Mouse (Mus musculus) v-Abl transformed pro-B cells (cell line): ENCODE data around the gene Fmnl1.
"Not testable (repeated sequence)": the region's sequence is repeated elsewhere in the genome, so short reads cannot be mapped to it uniquely, and the experiment has no call there.

Source experiments
- in situ Hi-C, 2 experiments: fragments of 400-800 bp; cut with MboI; formaldehyde crosslinking; loops; one replicate each; pipeline ENCODE4 v1.15.1; 2025; ENCODE audit not compliant: unreplicated experiment in 2 of 2

Fmnl1 gene

DNA sequence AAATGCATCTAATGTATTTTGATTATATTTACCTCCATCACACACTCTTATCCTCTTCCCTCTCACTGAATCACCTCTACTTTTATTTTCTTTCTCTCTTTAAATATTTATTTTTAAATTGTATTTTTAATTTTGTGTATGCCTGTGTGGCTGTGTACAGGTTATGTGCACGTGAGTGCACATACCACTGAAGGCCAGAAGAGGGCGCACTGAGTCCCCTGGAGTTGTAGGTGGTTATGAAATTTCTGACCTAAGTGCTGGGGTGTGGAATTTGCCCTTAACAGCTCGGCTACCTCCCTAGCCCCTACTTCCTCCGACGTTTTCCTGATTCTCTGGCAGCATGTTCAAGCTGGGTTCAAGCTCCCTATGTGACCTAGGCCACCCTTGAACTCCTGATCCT lies 42.8 kb downstream of the Fmnl1 start:
- in situ Hi-C loops: no loop called here

DNA sequence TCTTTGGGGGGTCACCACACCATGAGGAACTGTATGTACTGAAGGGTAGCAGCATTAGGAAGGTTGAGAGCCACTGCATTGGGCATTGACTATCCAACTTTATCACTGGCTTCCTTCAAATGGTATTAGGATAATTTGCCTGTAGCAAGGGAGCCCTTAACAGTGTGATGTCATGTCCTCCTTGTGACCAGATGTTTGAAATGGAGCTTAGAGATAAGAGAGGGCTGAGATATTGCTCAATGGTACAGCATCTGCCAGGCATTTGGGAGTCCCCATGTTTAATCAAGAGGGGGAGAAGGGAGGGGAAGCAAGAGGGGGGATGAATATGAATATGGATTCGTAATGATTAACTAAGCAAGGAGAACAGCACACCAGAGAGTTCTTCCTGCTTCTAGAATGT lies 44.4 kb downstream of the Fmnl1 start:
- in situ Hi-C loops: no loop called here

DNA sequence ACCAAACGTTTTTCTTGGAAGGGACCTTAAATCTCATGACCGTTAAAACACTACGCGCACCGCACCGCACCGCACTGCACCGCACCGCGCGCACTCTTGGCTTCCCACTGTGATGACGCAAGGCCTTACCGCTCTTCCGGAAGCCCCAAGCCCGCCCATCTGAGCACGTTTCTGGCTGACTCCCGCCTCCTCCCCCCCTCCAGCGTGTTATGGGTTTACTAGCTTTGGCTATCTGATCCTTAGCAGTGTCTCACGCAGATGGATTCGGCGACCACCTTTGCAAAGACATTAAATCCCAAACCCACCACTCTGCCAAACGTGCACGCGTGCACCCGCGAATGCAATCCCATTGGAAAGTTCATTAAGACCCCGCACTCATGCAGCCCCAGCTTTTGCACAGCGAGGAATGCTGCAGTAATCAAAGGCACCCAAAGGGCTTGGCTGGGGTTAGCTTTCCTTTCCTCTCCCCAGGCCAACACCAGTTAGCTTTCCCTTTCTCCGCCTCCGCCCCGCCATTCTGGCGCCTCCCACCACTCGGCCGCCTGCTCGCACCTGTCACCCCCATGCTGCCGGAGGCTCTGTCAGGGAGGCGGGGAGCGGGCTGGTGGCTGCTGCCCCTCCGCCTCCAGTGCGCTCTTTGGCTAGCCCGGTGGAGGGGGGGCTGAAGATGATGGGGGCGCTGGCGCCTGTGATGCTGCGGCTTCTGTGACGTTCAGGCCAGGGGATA lies 47.0 kb downstream of the Fmnl1 start, which contains the start of gene Spata32:
Spata32 (minus strand) TSS at position 643 of the 727 bp plus-strand sequence.
- in situ Hi-C loops: no loop called here

DNA sequence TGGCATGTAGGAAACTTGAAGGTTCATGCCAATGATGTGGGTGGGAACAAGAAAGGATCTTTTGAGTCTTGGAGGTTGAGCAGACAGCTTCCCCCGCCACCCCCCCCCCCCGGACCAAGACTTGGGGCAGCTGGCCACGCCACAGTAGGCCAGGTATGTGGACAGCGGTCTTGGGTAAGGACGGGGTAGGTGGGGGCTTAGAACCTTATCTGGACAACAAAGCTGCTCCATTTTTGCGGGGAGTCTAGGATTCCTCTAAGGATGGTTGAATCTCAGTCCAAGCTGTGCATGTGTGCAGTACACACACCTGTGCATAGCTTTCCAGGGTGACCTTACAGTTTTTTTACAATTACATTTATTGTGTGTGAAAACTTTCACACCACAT lies 47.6 kb downstream of the Fmnl1 start:
- in situ Hi-C loops: no loop called here

DNA sequence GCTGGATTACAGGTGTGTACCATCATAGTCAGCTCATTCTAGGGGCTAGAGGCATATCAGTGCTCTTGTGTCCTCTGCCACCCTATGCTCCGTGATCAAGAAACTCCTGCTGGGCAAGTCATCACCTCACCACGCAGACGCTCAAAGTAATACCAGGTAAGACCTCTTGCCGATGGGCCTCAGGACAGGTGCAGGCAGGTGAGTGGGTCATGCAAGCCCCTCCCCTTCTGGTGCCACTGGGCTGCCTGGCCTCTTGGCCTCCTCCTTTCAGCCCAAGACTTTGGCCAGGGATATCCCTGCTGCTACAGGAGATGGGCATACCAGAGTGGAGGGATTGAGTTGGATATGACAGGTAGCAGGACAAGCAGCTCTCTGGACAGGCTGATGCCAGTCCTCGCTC lies 48.4 kb downstream of the Fmnl1 start:
- in situ Hi-C loops: no loop called here

DNA sequence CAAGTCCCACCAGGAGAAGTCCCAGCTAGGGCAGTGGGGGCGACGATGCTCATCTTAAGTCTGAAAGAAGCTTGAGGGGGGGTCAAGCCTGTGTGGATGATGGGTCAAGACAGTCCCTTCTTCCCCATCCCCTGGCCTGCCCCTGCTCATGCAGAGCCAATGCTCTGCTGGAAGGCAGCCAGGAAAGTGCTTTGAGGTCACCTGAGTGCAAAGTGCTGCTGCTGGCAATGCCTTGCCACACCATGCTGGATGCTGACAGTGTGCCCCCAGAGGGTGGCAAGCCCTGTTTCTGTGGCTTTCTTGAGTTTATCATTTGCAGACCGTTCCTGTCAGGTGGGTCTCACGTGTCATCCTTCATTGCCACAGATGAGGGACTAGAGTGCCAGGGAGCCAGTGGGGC lies 49.1 kb downstream of the Fmnl1 start:
- in situ Hi-C loops: no loop called here

DNA sequence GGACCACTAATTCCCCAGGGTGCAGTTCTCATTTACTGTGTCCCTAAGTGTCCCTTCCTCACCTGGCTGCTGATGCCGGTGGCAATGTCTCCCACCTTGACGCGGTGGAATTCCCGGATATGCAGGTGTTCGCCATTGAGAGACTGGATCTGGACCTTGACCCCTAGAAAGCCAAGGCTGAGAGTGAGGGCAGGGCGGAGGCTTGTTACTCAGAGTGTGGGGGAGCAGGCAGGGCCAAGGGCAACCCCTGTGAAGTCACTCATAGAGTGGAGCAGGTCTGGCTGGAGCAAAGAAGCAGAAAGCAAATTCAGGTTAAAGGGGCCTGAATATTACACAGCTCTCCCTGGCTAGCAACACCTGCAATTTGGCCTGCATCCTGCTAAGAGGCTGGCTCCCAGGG lies 50.5 kb downstream of the Fmnl1 start:
- in situ Hi-C loops: no loop called here

DNA sequence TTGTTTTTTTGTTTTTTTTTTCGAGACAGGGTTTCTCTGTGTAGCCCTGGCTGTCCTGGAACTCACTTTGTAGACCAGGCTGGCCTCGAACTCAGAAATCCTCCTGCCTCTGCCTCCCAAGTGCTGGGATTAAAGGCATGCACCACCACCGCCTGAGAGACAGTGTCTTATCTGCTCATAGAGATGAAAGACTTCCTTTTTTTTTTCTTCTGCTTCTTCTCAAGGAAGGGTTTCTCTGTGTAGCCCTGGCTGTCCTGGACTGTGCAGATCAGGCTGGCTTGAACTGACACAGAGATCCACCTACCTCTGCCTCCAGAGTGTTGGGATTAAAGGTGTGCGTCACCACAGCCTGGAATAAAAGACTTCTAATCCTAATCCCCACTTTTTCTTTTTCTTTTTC lies 51.8 kb downstream of the Fmnl1 start:
- in situ Hi-C loops: not testable (repeated sequence)

DNA sequence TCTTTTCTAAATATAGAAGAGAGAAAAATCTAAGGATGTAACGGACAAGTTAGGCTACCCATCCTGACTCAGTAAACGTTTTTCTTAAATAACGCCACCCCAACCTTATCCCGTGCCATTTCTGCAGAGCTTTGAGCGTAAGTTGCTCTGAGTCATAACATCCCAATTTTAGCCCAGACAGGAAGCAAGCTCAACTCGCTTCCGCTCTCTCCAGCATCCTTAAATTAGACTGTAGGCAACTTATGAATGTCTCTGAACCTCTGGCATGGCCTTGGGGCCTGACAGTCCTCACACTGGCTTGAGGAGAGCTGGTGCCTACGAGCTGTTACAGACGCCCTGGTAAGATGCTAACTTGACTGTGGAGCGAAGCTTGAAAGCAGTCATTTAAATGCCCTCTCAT lies 52.5 kb downstream of the Fmnl1 start:
- in situ Hi-C loops: no loop called here

DNA sequence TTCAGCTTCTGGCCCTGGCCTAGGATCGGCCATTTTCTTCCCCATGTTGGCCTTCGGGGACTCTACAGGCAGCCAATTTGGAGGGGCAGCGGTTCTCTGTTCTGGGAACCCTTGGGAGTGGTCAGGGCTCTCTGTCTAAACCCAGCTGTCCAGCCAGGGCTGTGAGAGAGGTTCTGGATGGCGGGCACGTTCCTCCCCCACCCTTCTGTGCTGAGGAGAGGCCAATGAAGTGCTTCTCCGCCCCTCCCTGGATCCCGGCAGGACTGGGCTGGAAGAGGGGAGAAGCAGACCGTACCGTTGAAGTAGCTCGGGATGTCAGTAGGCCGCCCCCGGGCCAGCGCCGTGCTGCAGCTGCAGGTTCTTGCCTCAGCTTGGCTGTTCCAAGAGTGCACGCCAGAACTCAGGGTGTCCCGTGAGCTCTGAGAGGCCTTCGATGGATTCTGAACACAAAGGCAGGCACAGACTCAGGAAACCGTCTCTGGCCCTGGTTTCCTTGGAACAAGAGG lies 53.1 kb downstream of the Fmnl1 start:
- in situ Hi-C loops: no loop called here

DNA sequence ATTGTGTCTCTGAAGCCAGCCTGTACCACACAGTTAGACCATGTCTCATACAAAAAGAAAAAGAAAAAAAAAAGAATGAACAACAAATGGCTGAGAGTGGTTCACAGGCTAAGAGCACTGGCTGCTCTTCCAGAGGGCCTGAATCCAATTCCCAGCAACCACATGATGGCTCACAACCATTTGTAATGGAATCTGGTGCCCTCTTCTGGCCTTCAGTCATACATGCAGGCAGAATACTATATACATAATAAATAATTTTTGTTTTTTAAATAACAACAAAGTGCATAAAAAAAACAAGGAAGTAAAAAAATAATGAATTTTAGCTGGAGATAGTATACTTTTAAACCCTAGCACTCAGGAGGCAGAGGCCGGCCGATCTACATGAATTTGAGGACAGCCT lies 58.7 kb downstream of the Fmnl1 start:
- in situ Hi-C loops: loop anchor here (5.0 to 10.0 kb wide), 4 partner anchors 43 to 98 kb away; no protein-coding TSS in a partner anchor

DNA sequence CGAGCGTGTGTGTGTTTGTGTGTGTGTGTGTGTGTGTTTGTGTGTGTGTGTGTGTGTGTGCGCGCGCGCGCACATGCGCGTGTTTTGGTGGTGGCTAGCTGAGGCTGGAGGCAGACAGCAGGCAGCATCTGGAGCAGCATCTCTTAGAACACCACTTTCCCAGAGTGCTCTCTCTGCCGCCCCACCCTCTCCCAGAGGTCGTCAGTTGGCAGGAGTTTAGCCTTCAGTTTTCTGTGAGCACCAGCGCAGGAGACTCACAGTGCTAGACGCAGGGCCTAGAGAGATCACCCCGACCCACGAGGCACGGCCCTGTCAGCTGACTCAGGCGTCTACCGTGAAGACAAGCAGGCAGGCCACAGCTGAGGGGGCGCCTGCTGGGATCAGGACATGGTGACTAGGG lies 59.7 kb downstream of the Fmnl1 start:
- in situ Hi-C loops: loop anchor here (5.0 to 10.0 kb wide), 4 partner anchors 42 to 97 kb away; no protein-coding TSS in a partner anchor

DNA sequence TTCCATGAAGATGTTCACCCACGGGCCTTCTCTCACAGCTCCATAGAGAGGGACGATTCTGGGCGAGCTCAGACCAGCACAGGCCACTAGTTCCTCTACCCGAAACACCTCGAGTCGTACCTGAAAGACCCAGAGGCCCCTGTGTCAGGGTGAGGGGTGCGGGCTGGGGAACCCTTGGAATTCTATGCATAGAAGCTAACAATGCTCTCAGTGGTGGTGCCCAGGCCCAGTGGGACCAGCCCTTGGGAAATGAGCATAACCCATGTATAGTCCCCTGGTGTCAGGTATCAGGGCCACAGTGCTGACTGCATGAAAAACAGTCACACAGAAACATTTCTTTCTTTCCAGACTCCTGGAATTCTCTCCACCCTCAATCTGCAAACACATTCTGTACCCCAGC lies 60.5 kb downstream of the Fmnl1 start:
- in situ Hi-C loops: loop anchor here (5.0 to 10.0 kb wide), 4 partner anchors 41 to 96 kb away; no protein-coding TSS in a partner anchor

DNA sequence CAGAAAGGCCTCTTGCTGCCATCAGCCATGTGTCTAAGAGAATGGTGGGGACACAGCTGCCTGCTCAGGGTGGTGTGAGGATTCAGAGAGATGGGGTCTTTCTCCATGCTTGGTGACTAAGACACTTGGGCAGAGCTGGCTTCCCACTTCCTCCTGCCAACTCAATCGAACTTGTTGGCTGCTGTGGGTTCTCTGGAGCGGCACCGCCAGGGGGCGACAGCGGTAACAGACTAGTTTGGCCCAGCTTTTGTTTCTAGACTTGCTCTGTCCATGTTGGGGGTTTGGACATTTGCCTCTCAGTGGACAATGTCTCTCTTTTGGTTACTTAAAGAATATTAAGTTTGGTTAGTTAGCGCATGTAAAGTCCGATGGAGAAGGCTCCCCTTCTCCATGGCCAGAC lies 62.1 kb downstream of the Fmnl1 start:
- in situ Hi-C loops: loop anchor here (5.0 to 10.0 kb wide), 4 partner anchors 39 to 94 kb away; no protein-coding TSS in a partner anchor

DNA sequence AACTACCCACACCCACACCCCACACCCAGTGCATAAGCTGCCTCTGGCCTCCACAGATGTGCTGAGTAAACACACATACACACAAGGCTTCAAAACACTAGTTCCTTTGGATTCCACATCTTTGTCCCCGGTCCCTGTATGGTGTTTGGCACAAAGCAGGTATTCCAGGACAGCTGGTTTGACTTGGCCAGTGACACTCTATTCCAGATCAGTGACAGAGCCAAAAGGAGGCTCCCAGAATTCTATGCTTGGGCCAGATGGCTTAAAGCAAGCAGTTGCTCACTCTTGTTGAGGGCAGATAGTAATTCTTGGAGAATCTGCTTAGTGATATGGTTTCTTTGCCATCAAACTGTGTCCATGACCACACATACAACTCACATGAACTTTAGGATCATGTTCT lies 63.5 kb downstream of the Fmnl1 start:
- in situ Hi-C loops: loop anchor here (5.0 to 10.0 kb wide), 4 partner anchors 38 to 93 kb away; no protein-coding TSS in a partner anchor

DNA sequence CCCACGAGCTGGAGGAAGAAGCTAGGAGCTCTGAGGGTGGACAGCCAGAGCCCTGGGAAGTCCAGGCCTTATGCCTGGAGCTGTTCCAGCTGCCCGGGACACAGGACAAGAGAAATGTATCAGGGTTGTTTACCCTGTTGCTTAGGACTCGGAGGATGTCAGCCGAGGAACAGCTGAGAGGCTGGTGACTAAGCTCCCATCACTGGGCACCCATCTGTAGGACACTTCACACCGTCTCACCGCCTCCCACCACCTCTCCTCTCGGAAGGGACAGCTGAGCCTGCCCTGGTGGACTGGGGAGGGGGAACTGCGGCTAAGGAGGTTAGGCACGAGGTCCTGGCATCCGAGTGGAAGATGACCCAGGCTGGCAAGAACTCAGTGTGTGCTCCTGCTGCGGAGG lies 64.8 kb downstream of the Fmnl1 start:
- in situ Hi-C loops: loop anchor here in 1 of 2 experiments (5.0 to 10.0 kb wide), 2 partner anchors 37 to 89 kb away; no protein-coding TSS in a partner anchor

DNA sequence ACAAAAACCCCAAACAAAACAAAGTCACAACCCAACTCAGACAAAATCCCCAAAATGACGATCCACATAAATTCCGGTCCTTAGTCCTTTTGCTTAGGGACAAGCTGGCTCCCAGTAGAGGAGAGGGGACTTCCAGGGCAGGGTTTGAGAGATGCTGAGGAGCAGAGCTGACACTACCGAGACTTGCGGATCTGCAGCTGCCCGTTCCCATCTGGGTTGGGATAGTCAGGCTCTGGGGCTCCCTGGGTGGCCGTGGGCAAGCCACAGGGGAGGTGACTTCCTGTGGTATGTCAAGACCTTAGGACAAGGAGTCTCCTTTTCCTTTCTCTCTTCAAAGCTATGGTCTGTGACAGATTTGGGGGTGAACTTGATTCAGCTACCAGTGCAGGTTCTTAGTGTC lies 65.5 kb downstream of the Fmnl1 start:
- in situ Hi-C loops: loop anchor here in 1 of 2 experiments (5.0 to 10.0 kb wide), 2 partner anchors 36 to 88 kb away; no protein-coding TSS in a partner anchor

DNA sequence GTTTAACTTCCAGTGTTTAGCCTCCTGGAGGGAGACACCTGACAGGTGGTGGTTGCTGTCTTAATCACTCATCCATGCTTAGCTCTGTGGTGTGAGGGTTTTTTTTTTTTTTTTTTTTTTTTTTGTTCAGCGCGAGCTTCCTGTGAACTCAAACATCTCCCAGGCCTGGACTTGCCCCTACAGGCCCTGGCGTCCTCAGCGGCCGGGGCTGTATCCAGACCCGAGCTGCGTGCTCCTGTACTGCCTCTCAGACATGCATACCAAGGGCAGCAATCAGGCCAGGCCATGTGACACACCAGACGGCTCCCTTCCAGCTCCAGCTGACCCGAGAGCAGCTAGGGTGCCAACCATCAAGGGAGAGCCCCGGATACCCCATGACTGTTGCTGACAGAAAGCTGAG lies 66.0 kb downstream of the Fmnl1 start:
- in situ Hi-C loops: loop anchor here in 1 of 2 experiments (5.0 to 10.0 kb wide), 2 partner anchors 35 to 88 kb away; no protein-coding TSS in a partner anchor

DNA sequence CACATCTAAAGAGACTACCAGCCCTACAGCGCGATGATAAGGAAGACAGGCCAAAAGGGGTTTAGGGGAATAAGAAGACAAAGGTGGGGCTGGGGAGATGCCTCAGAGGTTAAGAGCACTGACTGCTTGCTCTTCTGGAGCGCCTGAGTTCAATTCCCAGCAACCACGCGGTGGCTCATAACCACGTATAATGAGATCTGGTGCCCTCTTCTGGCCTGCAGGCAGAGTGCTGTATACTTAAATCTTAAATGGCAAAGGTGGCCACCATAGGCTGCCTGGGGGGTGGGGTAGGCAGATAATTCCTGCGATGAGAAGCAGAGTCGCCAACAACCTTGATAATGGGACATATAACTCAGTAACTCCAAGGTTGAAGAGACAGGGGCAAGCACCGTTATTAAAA lies 66.8 kb downstream of the Fmnl1 start:
- in situ Hi-C loops: loop anchor here in 1 of 2 experiments (5.0 to 10.0 kb wide), 2 partner anchors 35 to 87 kb away; no protein-coding TSS in a partner anchor

DNA sequence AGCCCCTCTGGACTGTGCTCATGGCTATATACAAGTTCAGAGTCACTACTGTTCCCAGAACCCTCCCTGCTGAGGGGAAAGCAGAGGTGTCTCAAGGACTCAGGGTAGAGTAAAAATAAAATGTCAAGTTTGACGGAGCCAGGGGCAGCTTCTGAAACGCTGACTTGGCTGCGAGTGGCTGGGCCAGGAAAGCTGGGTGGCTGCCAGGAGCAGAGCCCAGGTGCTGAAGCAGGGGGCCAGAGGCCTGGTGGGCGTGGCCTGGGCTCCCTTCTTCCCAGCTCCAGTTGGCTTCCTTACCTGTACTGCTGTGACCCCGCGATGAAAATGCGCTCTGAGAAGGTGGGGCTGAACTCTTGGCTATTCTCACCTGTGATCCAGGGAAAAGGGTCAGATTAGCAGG lies 69.8 kb downstream of the Fmnl1 start:
- in situ Hi-C loops: no loop called here

DNA sequence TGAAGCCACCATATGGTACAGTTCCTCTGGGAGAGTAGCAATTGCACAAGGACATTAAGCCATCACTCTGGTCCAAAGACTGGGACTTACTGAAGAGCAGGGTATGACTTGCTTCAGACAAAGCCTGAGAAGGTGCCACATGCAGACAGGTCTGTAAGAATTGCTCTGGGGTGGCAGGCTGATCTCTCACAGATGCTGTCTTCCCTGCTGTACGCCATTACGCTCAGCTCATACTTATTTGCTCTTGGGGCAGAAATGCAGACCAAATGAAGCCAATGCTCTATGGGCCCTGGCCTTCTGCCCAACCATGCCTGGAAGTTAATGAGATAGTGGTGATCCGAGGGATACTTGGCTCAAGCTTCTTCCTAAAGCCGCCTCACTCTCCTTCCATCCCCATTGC lies 73.9 kb downstream of the Fmnl1 start:
- in situ Hi-C loops: no loop called here
